Mouse (Mus musculus) mature B cell (primary cell): Measurements from ENCODE around the gene Tnfsf11.

Source experiments
- in situ Hi-C: fragments of 300-500 bp; cut with MboI; formaldehyde crosslinking; loops from 2 replicates; pipeline ENCODE4 v1.14.3; 2019

Tnfsf11 gene

DNA sequence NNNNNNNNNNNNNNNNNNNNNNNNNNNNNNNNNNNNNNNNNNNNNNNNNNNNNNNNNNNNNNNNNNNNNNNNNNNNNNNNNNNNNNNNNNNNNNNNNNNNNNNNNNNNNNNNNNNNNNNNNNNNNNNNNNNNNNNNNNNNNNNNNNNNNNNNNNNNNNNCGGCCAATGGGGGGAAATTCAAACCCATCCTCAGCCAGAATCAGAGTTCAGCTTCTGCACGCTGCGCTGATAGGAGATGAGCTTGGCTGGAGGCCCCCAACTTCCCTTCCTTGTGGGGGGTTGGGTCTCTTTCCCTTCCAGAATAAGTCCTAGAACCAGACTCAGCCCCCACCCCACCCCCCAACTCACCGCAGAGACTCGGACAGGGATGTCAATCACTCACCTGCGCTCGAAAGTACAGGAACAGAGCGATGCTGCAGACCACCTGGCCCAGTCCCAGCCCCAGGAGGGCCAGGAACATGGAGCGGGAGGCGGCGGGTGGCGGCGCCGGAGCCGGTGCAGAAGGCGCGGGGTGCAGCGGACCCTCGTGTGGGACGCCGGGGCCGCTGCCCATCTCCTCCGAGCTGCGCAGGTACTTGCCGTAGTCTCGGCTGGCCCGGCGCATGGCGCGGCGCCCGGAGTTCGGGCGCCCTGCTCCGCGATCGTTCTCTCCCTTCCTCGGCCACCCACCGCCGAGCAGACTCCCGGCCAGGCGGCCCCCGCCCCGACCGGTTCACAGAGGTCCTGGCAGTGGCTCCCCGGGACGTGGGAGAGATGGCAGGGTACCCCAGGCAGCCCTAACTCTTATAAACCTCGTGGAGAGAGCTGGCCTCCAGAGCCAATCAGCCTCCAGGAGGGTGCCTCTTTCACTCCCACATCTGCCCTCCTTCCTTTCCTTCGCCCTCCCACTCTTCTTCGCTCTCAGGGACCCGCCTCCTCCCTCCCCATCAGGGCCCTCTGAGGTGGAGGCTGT is at the start of gene Tnfsf11:
Gene Tnfsf11, minus strand, starts transcription at position 758 of the 952 bp plus-strand sequence.
- in situ Hi-C loops, result no loop called here

DNA sequence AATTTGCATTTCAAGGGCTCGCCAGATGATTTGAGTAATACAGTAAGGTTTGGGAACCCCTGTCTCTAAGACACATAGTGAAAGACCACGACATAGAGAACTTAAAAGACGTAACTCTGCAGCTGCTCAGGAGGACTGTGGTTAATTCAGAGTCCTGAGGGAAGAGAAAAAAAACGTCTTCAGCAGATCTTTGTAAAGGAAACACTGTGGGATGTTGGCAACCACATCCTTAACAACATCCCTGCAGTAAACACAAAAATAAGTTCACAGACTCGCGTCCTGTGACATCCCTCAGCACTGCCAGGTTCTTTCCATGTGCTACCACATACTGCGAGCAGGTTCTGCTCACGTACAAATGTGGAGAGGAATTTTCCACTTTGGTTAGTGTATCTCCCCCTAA is 48.9 kb upstream of the Tnfsf11 start:
- in situ Hi-C loops, result no loop called here

DNA sequence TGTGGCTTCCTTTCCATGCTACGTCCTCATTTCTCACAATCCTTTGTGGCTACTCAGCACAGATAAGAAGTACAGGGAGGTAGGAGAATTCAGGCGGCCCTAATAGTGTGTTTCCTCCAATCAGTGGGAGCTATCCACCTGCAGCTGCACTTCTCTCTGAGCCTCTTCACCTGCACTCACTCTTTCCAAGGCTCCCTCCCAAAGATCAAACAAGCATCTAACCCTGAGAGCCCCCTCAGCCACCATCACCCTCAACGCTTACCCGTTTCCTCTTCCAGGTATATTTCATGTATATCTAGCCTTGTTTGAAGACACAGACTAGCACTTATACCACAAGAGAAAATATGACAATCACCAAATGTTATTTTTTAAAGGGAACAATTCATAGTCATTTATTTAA is 47.5 kb upstream of the Tnfsf11 start:
- in situ Hi-C loops, result no loop called here

DNA sequence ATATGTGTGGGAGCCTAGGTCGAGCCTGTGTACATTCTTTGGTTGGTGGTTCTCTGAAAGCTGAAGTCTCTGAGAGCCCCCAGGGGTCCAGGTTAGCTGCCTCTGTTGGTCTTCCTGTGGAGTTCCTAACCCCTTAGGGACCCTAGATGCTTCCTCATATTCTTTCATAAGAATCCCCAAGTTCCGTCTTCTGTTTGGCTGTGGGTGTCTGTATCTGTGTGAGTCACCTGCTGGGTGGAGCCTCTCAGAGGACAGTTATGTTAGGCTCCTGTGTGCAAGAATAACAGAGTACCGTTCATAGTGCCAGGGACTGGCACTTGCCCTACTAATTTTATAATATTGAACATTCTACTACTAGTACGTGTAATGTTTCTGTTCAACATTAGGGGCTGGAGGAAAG is 45.0 kb upstream of the Tnfsf11 start:
- in situ Hi-C loops, result no loop called here

DNA sequence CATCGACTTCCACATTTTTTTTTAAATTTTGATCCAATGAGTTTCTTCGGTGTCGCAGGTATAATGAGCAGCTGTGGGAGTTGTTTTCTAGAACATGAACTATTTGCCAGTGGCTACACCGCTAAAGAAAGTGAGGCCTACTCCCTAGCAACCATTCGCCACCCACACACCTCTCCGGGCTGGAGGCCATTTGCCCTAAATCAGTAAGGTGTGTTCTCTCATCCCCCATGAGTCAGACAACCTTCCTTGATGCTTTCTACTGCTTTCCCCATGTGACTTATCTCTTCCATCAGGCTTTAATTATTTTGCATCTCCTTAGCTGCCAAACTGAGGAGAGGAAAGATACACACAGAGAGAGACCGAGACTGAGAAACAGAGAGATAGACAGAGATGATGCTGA is 43.7 kb upstream of the Tnfsf11 start:
- in situ Hi-C loops, result no loop called here

DNA sequence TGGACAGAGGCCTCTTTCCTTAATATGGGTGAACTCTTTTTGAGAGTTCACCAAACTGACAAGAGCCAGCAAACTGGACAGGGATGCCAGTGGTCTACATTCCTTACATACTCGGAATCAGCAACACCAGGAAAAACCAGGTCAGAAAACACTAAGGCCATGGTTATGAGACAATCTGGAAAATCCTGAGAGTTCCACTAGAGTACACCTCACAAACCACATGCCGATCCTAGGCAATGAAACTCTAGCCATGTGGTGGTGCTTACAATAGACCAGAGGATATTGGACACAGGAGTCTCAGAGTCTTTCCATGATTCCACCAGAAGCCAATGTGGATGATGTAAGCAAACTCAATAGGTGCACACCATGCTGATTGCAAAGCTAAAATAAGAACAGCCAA is 39.9 kb upstream of the Tnfsf11 start:
- in situ Hi-C loops, result no loop called here

DNA sequence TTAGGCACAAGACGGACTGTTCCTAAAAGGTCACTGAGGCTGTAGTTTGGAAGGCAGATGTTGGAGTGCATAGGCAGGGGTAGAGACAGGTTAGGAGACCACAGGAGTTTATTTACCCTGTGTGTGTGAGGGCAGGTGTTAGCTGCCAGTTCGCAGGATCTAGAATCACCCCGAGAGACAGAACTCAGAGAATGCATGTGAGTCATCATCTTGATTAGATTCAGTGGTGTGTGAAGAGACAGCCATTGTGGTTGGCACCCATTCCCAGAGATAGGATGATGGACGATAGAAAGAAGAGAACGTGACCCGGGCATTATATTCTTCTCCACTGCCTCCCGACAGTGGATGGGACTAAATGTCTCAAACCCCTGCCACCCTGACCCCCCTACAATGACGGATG is 35.2 kb upstream of the Tnfsf11 start:
- in situ Hi-C loops, result no loop called here

DNA sequence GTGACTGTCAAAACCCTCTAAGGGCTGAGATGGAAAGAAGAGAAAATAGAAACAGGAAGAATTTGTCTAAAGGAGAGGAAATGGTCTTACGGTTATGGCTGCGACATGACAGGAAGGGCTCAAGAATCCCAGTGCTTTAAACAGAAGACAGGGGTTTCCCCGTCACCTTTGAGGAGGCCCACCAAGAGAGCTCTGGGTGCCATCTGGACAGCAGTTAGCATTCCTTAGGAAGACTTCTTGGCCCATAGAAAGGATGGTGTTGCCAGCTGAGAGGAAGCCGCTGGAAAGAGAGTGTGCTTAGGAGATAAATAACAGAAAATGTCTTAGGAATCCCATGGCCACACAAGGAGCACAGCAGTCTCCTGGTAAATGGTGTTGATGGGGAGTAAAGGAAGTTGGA is 34.3 kb upstream of the Tnfsf11 start:
- in situ Hi-C loops, result no loop called here

DNA sequence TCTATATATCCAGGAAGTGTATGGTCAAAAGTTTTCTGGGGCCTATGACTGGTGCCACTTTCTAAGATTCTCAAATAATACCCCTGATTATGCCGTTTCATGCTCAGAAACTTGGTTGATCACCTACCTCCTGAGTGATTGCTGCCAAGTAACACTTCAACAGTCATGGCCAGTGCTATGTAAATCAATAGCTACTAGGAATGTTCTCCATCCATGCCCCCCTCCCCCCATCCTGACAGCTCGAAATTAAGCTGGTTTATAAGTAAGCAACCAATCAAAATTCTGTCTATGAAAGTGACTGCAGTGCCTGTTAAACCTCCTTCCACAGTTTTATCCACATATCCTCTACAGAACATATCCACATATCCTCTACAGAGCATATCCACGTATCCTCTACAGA is 25.5 kb upstream of the Tnfsf11 start:
- in situ Hi-C loops, result no loop called here

DNA sequence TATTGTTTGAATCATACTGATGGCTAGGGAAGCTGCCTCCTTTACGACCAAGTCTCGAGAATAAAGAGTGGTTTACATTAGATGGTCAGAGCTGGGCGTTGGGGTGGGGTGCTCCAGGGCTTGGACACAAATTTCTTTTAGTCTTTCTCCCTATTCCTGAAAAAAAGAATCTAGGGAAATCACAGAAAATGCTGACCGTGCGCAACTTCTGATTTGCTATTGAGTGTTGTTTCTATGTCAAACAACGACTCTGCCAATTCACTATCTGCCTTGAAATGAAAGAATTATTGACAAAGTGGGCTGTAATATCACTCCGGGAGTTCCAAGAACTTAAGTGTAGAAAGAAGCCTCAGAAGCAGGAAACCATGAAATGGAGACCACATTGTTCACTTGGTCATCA is 23.5 kb upstream of the Tnfsf11 start:
- in situ Hi-C loops, result no loop called here

DNA sequence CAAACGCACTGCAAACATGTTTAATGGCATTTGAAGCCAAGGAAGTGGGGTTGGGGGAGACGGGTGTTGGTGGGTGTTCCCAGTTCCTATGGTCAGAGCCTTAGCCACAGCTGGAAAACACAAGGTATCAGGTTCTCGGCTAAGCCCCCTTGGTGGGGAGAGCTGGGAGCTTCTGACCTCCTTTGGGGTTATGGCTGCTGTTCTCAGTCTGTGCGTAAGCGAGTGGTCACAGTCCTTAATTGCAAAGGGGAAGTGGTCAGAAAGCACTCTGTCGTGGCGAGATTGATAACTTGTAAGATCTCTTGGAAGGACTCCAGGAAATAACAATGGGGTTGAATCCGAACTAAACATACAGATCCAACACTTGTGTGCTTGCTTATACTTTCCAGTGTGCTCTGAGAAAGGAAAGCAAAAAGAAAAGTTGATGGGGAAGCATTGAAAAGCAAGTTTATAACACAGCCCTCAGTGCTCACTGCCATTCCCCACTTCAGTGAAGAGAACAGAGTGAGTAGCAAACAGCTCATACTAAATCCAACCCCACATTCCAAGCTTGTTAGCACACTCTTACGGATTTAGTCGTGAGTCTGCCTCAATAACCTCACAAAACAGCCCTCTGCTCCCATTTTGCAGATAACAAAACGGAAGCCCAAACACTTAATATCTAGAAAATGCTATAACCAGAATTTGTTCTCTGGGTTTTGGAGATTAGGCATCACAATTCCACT is 22.9 kb upstream of the Tnfsf11 start:
- in situ Hi-C loops, result no loop called here

DNA sequence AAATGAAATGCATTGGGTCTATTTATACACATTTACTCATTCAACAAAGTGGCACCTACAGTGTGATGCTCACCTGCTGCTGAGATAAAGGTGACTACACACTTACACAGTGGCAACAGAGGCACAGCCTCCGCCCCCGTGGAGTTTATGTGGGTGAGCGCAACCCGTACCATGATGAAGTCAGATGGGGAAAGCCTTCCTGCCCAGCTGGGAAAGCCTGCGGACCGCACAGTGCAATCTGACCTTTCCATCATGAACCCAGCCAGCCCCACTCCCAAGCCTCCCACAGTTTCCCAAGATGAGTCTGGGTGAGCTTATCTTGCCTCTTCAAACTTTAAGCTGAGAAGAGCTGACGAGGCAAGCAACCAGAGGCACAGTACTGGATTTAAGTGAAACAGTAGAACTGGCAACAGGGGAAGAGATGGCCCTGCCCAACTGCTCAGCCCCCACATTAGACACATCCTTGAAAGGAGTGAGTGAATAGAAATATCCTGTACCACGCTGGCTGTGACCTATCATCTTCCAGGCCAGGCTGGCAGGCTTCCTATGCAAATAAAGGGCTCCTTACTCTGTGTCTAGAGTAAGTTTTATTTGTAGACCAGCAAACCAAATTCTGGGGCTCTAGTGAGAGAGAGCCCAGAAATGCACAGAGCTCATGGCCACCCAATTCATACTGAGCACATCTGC is 22.1 kb upstream of the Tnfsf11 start:
- in situ Hi-C loops, result no loop called here

DNA sequence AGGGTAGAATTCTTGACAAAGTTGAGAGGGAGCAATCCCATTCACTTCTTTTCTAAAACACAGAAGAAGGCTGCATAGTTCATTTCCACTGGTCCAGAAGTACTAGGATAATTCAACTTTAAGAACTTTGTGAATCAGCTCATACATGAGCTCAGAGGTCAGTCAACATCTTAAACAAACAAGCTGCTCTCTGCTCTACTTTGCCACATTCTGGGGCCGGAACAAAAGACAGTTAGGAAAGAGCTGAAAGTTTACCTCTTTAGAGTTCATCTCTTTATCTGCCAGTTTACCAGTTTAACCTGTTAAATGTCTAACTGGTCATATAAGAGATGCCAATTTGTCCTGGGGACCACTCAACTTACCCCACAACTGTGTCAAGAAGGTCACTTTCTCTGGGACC is 15.5 kb upstream of the Tnfsf11 start:
- in situ Hi-C loops, result no loop called here

DNA sequence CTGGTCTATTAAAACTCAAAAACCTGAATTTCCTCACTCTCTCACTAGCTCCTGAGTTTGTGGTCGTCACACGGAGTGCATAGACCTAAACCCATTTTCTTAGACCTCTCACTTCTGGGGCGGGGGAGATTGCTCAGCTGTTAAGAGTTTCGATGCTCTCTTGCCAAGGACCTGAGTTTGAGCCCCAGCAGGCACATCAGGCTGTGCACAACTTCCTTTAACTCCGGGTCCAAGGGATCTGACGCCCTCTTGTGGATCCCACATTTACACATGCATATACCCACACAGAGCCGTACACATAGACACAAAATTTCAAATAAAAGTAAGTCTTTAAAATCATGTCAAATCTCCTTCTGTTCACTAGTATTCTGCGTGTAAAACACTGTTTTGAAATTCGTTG is 15.1 kb upstream of the Tnfsf11 start:
- in situ Hi-C loops, result no loop called here

DNA sequence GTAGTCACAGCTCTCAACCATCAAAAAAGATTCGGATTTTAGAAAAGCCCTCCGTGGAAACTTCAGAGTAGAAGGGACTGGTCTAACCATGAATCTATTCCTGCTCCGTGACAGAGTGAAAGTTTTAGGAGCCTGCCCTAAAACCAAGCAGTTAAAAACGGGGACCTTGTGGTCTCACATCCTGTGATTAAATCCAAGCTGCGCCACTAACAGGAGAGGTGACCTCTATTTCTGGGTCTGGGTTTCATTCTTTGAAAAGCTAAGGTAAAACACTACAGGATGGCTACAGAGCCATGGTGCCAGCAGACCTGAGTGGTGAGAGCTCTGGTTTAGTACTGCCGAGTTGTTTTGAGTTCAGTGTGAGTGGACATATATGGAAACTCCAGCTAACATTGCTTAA is 12.4 kb upstream of the Tnfsf11 start:
- in situ Hi-C loops, result no loop called here

DNA sequence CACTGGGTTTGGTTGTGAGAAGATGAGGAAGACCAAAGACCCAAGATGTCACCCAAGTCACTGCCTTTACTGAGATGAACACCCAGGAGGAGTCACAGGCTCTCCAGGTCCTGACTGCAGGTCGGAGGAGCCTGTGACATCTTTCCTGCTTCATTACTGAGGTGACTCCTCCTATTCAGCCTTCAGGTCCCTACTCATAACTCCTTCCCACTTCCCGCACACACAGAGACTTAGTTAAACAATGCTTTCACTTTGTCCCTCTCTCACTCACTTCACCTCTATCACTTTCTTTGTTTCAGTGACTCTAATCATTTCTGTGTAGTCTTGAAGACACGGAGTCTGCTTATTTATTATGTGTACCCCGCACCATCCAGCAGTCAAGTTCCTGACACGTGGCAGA is 11.7 kb upstream of the Tnfsf11 start:
- in situ Hi-C loops, result no loop called here

DNA sequence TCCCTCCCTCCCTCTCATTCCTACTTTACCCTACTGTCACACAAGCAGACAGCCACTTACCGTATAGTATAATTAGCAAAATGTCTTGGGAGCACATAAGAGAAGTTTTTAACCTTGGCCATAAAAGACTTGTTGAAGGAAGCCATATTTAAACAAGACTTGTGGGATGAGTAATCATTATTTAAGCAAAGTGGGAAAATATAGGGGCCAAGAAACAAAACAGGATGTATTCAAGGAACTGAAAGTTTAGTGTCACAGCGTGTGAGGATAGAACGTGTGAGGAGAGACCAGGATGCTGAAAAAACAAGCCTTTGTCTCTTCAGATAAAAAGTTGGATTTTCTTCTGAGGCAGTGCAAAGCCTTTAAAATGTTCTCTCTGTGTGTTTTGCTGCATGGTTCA is 11.2 kb upstream of the Tnfsf11 start:
- in situ Hi-C loops, result no loop called here

DNA sequence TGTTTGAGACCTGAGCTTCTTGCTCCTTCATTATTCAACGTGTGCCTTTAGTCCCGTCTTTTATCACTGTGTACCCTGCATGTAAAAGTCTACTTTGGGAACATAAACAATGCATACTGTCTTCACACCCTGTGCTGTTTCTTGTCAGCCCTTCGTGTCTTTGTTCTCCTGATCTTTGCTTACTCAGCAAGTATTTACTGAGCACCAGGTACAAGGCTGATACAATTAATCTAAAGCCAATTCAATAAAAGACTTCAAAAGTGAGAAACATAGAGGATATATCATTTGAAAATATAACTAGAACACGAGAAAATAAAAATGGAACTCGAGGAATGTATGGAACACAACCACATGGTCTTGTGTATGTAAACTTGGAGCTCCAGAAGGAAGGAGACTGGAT is 9.8 kb upstream of the Tnfsf11 start:
- in situ Hi-C loops, result no loop called here

DNA sequence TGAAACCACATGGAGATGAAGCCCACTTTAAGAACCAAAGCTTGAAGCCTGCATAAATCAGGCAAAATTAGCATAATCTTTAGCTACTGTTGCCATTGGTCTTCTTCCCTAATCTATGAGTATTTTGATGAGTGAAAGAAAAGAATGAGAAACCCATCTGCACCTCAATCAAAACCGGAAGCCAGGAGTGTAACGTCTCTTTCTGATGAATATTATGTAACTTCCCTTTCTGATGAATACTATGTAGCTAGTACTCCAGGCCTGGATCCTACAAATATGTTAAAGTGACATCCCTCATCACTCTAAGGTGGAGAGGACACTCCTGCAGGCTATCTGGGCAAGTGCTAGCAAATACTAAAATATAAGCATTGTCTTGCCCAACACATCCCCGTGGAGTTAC is 6.9 kb downstream of the Tnfsf11 start:
- in situ Hi-C loops, result no loop called here

DNA sequence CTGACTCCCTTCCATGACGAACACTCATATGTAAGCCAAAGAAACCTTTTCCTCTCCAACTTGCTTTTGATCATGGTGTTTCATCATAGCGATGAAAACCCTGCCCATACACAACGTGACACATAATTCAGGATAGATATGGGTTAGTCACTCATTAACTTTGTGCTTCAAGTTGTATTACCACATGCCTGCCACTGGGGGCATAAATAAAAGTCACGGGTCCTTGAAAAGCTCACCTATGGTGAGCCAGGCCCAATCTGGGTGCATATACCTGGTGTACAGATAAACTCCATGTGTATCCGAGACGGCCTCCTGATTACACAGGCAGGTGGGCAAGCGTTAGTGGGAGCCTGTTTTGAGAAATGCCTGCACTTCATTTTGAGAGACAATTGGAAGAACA is 15.2 kb downstream of the Tnfsf11 start:
- in situ Hi-C loops, result loop anchor here (25.0 kb wide), 1 partner anchor 1155 kb away; no protein-coding TSS in a partner anchor

DNA sequence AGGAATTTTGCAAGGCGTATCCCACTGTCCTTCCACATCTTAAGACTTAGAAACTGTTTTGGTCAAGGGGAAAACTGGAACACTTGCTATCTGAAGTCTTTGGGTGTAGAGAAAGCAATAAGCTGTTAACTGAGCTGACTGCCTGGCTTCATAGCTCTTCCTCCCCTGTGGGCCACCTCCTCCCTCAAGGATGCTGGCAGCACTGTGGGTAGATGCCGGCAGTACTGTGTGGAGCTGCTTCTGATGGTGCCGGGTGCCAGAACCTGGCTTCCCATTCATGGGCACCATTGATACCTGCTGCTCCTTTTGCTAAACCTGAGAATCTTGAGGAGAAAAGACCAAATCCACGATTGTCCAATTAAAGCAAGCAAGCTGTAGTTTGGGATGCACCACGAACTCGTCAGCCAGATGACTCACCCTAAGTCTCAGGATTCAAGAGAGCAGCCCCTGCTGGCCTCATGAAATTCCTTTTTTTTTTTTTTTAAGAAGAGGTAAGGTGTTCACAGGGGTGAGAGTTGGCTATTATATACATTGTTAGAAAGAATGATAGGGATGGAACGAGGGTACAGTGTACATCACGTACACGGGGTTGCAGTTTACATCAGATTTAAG is 17.8 kb downstream of the Tnfsf11 start:
- in situ Hi-C loops, result loop anchor here (25.0 kb wide), 1 partner anchor 1153 kb away; no protein-coding TSS in a partner anchor

DNA sequence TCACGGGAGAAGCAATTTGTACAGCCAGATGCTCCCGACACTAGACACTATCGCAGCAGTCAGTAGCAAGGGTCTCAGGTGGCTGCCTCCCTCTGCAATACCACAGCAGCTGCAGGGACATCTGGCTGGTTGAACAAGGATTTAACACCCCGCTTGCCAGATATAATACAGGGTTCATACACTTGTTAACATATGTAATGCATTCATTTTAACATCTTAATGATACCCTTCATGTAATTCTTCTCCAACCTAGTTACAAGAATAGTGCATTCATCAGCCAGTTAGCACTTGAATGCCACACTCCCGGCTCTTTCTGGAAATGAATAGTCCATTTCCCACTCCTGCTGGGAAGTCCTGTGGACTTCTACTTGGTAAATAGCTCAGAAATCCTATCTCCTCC is 18.9 kb downstream of the Tnfsf11 start:
- in situ Hi-C loops, result loop anchor here (25.0 kb wide), 1 partner anchor 1152 kb away; no protein-coding TSS in a partner anchor
